Mouse (Mus musculus) G1E (cell line): ENCODE results near the gene Supt6. TPM values are rescaled to one million over a fixed set of nuclear protein-coding genes. Genes with fewer than 3 reads are reported as not detected.

Experiments used
- ATAC-seq: 2 replicates; pipeline ENCODE4 v1.8.0; 2016; ENCODE audit warnings: mild to moderate bottlenecking; ENCODE audit not compliant: insufficient number of reproducible peaks, poor library complexity, low FRiP score, severe bottlenecking; ENCODE audit errors: extremely low read depth
- DNase-seq: peaks from one replicate; pipeline ENCODE4 v3.0.0; 2012; ENCODE audit warnings: low spot score
- H3K27me3 ChIP-seq: 2 replicates; pipeline ENCODE4 v1.6.1; 2012; ENCODE audit warnings: mild to moderate bottlenecking, low read length, inconsistent platforms; ENCODE audit not compliant: insufficient read depth
- H3K36me3 ChIP-seq: replicated peaks from 2 replicates; pipeline ENCODE3; 2012; ENCODE audit warnings: mild to moderate bottlenecking, inconsistent platforms
- H3K4me1 ChIP-seq: 2 replicates; pipeline ENCODE4 v1.6.1; 2012; ENCODE audit warnings: low read depth, low read length, inconsistent platforms, mixed read lengths; ENCODE audit not compliant: insufficient read depth
- H3K4me3 ChIP-seq: 2 replicates; pipeline ENCODE4 v1.5.1; 2012; ENCODE audit warnings: low read depth, mild to moderate bottlenecking, inconsistent platforms, low read length, moderate library complexity, mixed read lengths
- H3K9me3 ChIP-seq: replicated peaks from 2 replicates; pipeline ENCODE4 v1.6.1; 2012; ENCODE audit warnings: inconsistent platforms
- CTCF ChIP-seq: IDR thresholded peaks from 2 replicates; pipeline ENCODE4 v1.5.1; 2012; ENCODE audit warnings: low read depth, low read length, inconsistent platforms, mixed read lengths
- GATA1 ChIP-seq: IDR thresholded peaks from 2 replicates; pipeline ENCODE4 v1.6.1; 2012; ENCODE audit warnings: borderline replicate concordance, low read length, inconsistent platforms, mixed read lengths
- GATA2 ChIP-seq: IDR thresholded peaks from 2 replicates; pipeline ENCODE4 v1.6.1; 2012; ENCODE audit warnings: low read depth, low read length, inconsistent platforms, borderline replicate concordance
- POLR2AphosphoS5 ChIP-seq: IDR thresholded peaks from 2 replicates; pipeline ENCODE4 v1.6.1; 2012; ENCODE audit warnings: low read depth, low read length, inconsistent platforms; ENCODE audit not compliant: insufficient replicate concordance
- TAL1 ChIP-seq: conservative IDR thresholded peaks from 2 replicates; pipeline ENCODE4 v1.6.1; 2012; ENCODE audit warnings: low read depth, low read length, inconsistent platforms, mixed read lengths
- polyA plus RNA-seq: library from polyadenylated mRNA; stranded (reverse); fragments of >175 nt; gene quantifications from 2 replicates; pipeline ENCODE4 v1.2.3, GENCODE M21; 2012
- total RNA-seq, 2 experiments: library from RNA; stranded (forward) in 1 of 2; stranded (reverse) in 1 of 2; fragments of 200-1000 nt in 1 of 2; fragments of >200 nt in 1 of 2; fragmentation: Nextera tagmentation in 1 of 2; gene quantifications; 2 replicates each; pipeline ENCODE4 v1.2.3; 2014 to 2017

Gene Supt6
- total and polyA plus RNA-seq, 3 experiments = 44.9 to 129 (median 118) TPM

DNA sequence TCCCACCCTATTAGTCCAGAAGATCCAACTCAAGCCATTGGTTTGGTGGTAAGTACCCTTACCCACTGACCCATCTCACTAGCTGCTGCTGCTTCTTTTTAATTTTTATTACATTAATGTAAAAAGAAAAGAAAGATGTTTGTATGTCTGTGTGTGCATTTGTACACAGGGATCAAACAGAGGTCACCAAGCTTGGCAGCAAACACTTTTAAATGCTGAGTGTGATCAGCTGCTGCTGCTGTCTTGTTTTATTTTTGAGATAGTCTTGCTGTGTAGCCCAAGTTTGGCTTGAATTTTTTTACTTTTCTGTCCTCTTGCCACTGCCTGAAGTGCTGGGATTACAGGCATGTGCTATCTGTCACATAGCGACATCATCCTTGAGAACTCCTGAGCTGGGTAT lies 29.8 kb upstream of the Supt6 start:
- DNase-seq (no peak), ATAC-seq (no peak)
- Histone ChIP-seq H3K4me3 (no peak overlapping the region), H3K27me3 (no peaks in the 10 kb centered on the region), H3K4me1 (peaks cover 5% of the 10 kb centered on the region), H3K36me3 (peaks cover 100% of the 10 kb centered on the region), H3K9me3 (no peaks in the 10 kb centered on the region)
- TF ChIP-seq POLR2AphosphoS5 = no peak
- no peak for TF ChIP-seq TAL1
- no peak for TF ChIP-seq CTCF
- TF ChIP-seq GATA1 = no peak
- no peak for TF ChIP-seq GATA2

GRCm38 (mm10) chr11:78271986-78272385 lies 26.2 kb upstream of the Supt6 start:
- Histone ChIP-seq H3K27me3 (no peaks in the 10 kb centered on the region), H3K4me1 (peaks cover 5% of the 10 kb centered on the region), H3K4me3 (no peak overlapping the region), H3K36me3 (peaks cover 97% of the 10 kb centered on the region), H3K9me3 (no peaks in the 10 kb centered on the region)
- TF ChIP-seq POLR2AphosphoS5 (no peak), GATA2 (no peak)
- ATAC-seq (no peak), DNase-seq (no peak)

- peaks cover 72% of the 10 kb centered on the region for H3K36me3 ChIP-seq
- no peak for TF ChIP-seq GATA2
- DNase-seq (no peak), ATAC-seq (no peak)
- H3K4me3 ChIP-seq = no peak overlapping the region
- H3K9me3 ChIP-seq = no peaks in the 10 kb centered on the region
- no peaks in the 10 kb centered on the region for H3K27me3 ChIP-seq
- peaks cover 13% of the 10 kb centered on the region for H3K4me1 ChIP-seq
Observed at GRCm38 (mm10) chr11:78265571-78265970, 19.8 kb upstream of the Supt6 start.

- peak; percentile 19 for DNase-seq
- Histone ChIP-seq H3K4me1 (peaks cover 13% of the 10 kb centered on the region), H3K9me3 (no peaks in the 10 kb centered on the region), H3K4me3 (peak overlapping the region; percentile 98; the same call in 1 of the 2 replicates), H3K27me3 (no peaks in the 10 kb centered on the region), H3K36me3 (peaks cover 43% of the 10 kb centered on the region)
- no peak for TF ChIP-seq GATA1
- TF ChIP-seq POLR2AphosphoS5 = no peak
- no peak for TF ChIP-seq TAL1
- no peak for TF ChIP-seq GATA2
- peak; percentile 47; the same call in 1 of the 2 replicates for TF ChIP-seq CTCF
- ATAC-seq = no peak
Observed at GRCm38 (mm10) chr11:78262550-78262949, 16.8 kb upstream of the Supt6 start.

DNA sequence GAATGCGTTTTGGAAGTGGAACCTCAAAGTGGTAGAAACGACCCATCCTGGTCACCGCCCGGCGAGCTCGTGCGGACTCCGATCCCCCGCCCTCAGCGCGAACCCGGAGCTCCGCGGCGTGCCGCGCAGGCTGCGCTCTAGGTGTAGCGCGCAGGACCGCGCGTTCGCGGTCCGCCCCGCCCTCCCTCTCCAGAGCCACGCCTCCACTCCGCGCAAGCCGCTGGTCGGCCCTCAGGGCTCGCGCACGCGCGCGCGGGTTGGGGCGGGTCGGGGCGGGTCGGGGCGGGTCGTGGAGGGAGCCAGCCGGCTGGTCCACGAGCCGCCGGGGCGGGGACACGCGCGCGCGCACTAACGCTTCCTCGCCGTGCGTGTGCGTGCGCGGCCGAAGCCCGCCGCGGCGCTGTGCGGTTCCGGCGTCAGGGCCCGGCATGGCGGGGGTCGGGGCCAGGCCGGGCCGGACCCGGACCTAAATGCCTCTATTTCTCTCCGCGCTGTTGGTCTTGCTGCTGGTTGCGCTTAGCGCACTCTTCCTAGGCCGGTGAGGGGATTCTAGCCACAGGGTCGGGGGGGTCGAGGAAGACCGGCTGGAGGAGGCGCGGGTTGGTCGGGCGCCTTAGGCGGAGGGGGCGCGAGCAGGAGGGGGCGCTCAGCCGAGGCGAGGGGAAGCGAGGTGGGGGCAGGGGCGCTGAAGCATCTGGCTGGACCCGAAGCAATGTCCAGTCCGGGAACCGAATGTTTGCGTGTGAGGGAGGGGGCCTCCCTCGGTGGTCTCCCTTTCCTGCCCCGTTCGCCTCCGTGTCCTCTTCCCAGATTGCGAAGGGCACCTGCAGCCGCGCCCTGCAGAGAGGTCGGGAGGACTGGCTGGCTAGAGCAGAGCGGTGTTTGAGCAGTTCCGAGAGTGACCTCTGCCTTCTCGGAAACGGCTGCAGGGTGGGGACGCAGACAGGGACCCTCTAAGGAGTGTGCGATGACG lies 15.9 kb upstream of the Supt6 start, which contains the start of gene 2610507B11Rik:
TSS of gene 2610507B11Rik (plus strand) at position 373 of the 973 bp plus-strand sequence.
- TF ChIP-seq POLR2AphosphoS5 = no peak
- TF ChIP-seq GATA2 = no peak
- no peak for TF ChIP-seq GATA1
- TF ChIP-seq CTCF = no peak
- no peak for TF ChIP-seq TAL1
- peaks cover 35% of the 10 kb centered on the region for H3K36me3 ChIP-seq
- peak within 1 kb of the TSS; percentile 98 for H3K4me3 ChIP-seq
- no peaks in the 10 kb centered on the region for H3K27me3 ChIP-seq
- DNase-seq = peak; percentile 94
- peak; percentile 66 for ATAC-seq
- peaks cover 13% of the 10 kb centered on the region for H3K4me1 ChIP-seq
- no peaks in the 10 kb centered on the region for H3K9me3 ChIP-seq

DNA sequence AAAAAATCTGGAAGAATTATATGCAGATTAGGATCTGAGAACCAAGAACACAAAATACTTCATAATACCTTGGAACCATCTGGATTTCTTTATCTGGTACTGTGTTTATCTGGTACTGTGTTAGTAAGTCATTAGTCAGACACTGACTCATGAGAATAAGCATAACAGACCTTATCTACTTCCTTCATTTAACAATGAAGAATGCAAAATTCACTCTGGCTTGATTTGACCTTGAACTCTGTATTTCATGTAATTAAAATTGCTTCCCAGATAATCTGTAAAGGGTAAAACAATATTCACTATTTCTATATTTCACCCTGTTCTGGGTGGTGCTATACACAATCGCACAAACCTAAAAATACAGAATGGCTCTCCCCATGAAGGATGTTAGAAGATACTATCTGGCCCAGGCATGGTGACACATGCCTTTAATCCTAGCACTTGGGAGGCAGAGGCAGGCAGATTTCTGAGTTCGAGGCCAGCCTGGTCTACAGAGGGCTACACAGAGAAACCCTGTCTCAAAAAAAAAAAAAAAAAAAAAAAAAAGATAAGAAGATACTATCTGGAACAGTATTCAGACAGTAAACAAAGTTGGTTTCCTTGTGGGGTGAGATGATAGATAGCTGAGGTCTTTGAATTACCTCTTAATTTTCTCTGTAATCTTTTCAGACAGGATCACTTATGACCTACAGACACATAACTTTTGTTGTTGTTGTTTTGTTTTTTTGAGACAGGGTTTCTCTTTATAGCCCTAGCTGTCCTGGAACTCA lies 14.9 kb upstream of the Supt6 start:
- DNase-seq (no peak), ATAC-seq (no peak; the same call in 1 of the 2 replicates)
- Histone ChIP-seq H3K9me3 (no peaks in the 10 kb centered on the region), H3K4me1 (peaks cover 13% of the 10 kb centered on the region), H3K4me3 (peak overlapping the region; percentile 98; the same call in 1 of the 2 replicates), H3K36me3 (peaks cover 30% of the 10 kb centered on the region), H3K27me3 (no peaks in the 10 kb centered on the region)
- TF ChIP-seq TAL1 = no peak
- TF ChIP-seq POLR2AphosphoS5 = no peak
- TF ChIP-seq GATA1 = no peak
- no peak for TF ChIP-seq CTCF
- TF ChIP-seq GATA2 = no peak
